Mouse (Mus musculus) hindbrain, embryonic 11.5 days (tissue): ENCODE data around the gene Zdhhc14. TPM values are rescaled to one million over a fixed set of nuclear protein-coding genes. Genes with fewer than 3 reads are reported as not detected.
"Not testable (repeated sequence)": the region's sequence is repeated elsewhere in the genome, so short reads cannot be mapped to it uniquely, and the experiment has no call there.

Experiments used
- ATAC-seq: fragments of 200-750 bp; cut with Nextera tagmentation; 2 replicates; pipeline ENCODE4 v1.8.0; 2017; ENCODE audit warnings: mild to moderate bottlenecking, moderate TSS enrichment, moderate library complexity; ENCODE audit not compliant: low FRiP score
- DNase-seq: peaks from one replicate; pipeline ENCODE4 v3.0.0-alpha.2; 2015; ENCODE audit warnings: low spot score
- H3K27ac ChIP-seq: fragments of 300-500 bp; sonication (generic); 2 replicates; pipeline ENCODE4 v1.5.1; 2014; ENCODE audit warnings: mild to moderate bottlenecking, low read depth, low read length
- H3K27me3 ChIP-seq: fragments of 300-500 bp; sonication (generic); 2 replicates; pipeline ENCODE4 v1.6.1; 2014; ENCODE audit warnings: mild to moderate bottlenecking, low read length, moderate library complexity, mixed read lengths; ENCODE audit not compliant: control insufficient read depth, insufficient read depth
- H3K36me3 ChIP-seq: fragments of 300-500 bp; sonication (generic); 2 replicates; pipeline ENCODE4 v1.6.1; 2014; ENCODE audit warnings: mild to moderate bottlenecking, low read length, moderate library complexity, mixed read lengths; ENCODE audit not compliant: control insufficient read depth, insufficient read depth
- H3K4me1 ChIP-seq: fragments of 300-500 bp; sonication (generic); replicated peaks from 2 replicates; pipeline ENCODE4 v1.6.1; 2014; ENCODE audit warnings: low read length, mixed read lengths; ENCODE audit not compliant: control insufficient read depth, insufficient read depth
- H3K4me2 ChIP-seq: fragments of 300-500 bp; sonication (generic); replicated peaks from 2 replicates; pipeline ENCODE4 v1.6.1; 2014; ENCODE audit warnings: mild to moderate bottlenecking, low read depth, low read length
- H3K4me3 ChIP-seq: fragments of 300-500 bp; sonication (generic); 2 replicates; pipeline ENCODE4 v1.5.1; 2014; ENCODE audit warnings: low read depth, low read length
- H3K9ac ChIP-seq: fragments of 300-500 bp; sonication (generic); 2 replicates; pipeline ENCODE4 v1.6.1; 2014; ENCODE audit warnings: low read depth, low read length
- H3K9me3 ChIP-seq: fragments of 300-500 bp; sonication (generic); 2 replicates; pipeline ENCODE4 v1.6.1; 2016; ENCODE audit warnings: low read length; ENCODE audit not compliant: control insufficient read depth
- WGBS: fragments of 180-500 bp; shearing (Covaris S2); extraction: QIAGEN DNeasy Blood & Tissue Kit; methylation state at CpG from one replicate; pipeline ENCODE4 v1.1.7; 2014; 5-methylcytosine and 5-hydroxymethylcytosine counted together
- polyA plus RNA-seq: library from polyadenylated mRNA; unstranded; fragments of >200 nt; fragmentation: Nextera tagmentation; extraction: Ambion mirVana; gene quantifications from 2 replicates; pipeline ENCODE4 v1.2.1, GENCODE M21; 2014

The Zdhhc14 gene
- polyA plus RNA-seq, 1 experiment from 2014 or later, result 2.6 TPM

DNA sequence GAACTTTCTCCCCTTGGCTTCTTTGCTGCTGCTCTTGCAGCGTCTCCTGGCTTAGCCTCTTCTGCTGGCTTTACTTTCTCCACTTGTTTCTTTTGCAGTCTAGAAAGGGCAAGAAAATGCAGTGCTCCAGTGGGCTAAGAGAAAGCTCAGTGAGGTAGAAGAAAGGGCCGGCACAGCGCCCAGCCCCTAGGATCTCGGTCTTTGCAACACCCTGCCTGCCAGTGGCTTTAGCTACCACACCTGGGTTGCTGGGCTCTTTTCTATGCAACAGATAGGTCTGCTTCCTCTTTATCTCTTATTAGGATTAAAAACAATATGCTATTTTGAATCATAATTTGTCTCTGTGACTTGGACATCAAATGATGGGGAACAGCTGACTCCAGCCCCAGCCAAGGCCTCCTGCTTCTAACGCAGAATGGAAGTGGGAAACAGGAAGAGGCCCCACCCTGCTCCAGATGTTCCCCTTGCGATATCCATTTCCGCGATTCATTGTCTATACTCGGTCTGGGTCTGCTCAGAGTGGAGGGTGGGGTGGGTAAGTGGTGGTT lies 122.5 kb downstream of the Zdhhc14 start:
- ATAC-seq, result no peak
- no peak for DNase-seq
- Histone ChIP-seq H3K4me2 (no peak overlapping the region), H3K27me3 (no peaks in the 10 kb centered on the region), H3K36me3 (no peaks in the 10 kb centered on the region), H3K9me3 (no peaks in the 10 kb centered on the region), H3K27ac (no peak overlapping the region), H3K9ac (no peak overlapping the region), H3K4me3 (no peak overlapping the region), H3K4me1 (no peaks in the 10 kb centered on the region)
- WGBS, result 78% methylated on average over 9 of the region's 9 CpGs

DNA sequence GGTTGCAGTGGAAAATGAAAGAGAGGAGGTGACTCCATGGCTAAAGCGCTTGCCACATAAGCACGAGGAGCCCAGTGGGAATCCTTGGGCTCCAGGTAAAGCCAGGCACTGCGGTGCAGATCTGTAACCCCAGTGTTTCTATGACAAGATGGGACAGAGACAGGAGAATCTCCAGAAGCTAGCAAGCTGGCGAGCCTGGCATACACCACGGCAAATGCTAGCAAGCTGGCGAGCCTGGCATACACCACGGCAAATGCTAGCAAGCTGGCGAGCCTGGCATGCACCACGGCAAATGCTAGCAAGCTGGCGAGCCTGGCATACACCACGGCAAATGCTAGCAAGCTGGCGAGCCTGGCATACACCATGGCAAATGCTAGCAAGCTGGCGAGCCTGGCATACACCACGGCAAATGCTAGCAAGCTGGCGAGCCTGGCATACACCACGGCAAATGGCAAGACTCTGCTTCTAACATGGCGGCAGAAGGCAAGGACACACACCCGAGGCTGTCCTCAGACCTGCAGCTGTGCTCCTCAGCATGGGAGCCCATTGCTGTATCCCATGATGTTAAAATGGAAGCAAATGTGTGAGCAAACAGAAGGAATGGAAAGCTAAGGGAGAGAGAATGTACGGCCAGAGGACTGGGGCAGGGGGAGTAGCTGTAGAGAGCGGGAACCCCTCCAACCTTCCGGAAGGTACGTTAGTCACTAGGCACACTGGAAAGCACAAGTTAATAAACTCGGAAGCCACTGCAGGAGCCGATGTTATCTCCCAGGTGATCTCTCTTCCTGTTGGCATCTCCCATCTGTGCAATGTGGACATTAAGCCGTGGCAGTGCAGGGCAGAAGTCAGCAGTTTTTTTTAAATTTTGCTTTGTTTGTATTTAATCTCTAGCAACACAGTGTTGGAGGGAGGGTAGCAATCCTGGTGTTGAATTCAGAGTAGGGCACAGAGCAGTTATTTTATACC lies 129.6 kb downstream of the Zdhhc14 start:
- no peak for DNase-seq
- no peak overlapping the region for H3K9ac ChIP-seq
- ATAC-seq, result no peak
- no peak overlapping the region for H3K4me2 ChIP-seq
- H3K27ac ChIP-seq, result no peak overlapping the region
- no peak overlapping the region for H3K4me3 ChIP-seq
- H3K4me1 ChIP-seq, result no peaks in the 10 kb centered on the region
- WGBS, result 90% methylated on average over 25 of the region's 25 CpGs
- H3K9me3 ChIP-seq, result no peaks in the 10 kb centered on the region
- no peaks in the 10 kb centered on the region for H3K36me3 ChIP-seq
- no peaks in the 10 kb centered on the region for H3K27me3 ChIP-seq

DNA sequence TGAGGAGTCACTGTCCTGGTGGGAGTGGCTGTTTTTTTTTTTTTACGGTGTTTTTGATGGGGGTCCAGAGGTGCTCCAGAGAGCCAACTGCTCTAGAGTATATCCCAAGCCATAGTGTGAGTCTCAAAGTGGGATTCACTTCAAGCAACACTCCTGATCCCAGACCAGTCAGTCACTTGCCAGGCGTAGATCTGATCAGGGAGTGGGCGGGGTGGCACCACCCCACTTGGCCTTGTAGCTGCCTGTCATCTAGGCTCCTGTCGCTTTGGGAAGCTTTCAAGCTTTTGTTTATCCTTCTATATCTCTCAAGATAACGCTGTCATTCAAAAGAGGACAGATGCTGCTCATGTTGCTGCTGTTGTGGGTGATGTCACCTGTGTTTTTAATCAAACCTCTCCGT lies 130.4 kb downstream of the Zdhhc14 start:
- Histone ChIP-seq H3K9me3 (no peaks in the 10 kb centered on the region), H3K27me3 (no peaks in the 10 kb centered on the region), H3K27ac (no peak overlapping the region), H3K4me1 (no peaks in the 10 kb centered on the region), H3K9ac (no peak overlapping the region), H3K36me3 (no peaks in the 10 kb centered on the region), H3K4me2 (no peak overlapping the region), H3K4me3 (no peak overlapping the region)
- 63% methylated on average over 6 of the region's 6 CpGs for WGBS
- DNase-seq (no peak), ATAC-seq (no peak)

DNA sequence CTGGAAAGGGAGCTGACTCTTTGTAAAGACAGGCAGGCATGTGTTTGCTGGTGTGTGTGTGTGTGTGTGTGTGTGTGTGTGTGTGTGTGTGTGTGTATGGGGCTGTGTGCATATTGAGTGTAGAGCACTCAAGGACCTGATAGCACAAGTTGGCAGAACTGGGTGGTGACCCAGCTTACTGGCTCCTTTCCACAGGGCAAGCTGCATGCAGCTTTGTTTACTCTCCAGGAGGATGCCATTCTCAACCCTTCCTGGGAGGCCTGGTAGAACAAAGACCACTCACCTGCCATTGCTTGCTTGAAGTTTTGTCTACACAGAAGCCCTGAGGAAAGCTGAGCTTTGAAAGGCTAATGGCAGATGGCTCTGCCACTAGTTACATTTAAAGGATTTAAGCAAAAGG lies 130.8 kb downstream of the Zdhhc14 start:
- no peaks in the 10 kb centered on the region for H3K36me3 ChIP-seq
- no peaks in the 10 kb centered on the region for H3K27me3 ChIP-seq
- DNase-seq (no peak), ATAC-seq (no peak)
- H3K9ac ChIP-seq, result no peak overlapping the region
- no peak overlapping the region for H3K27ac ChIP-seq
- H3K4me2 ChIP-seq, result no peak overlapping the region
- H3K4me3 ChIP-seq, result no peak overlapping the region
- H3K4me1 ChIP-seq, result no peaks in the 10 kb centered on the region
- H3K9me3 ChIP-seq, result no peaks in the 10 kb centered on the region

DNA sequence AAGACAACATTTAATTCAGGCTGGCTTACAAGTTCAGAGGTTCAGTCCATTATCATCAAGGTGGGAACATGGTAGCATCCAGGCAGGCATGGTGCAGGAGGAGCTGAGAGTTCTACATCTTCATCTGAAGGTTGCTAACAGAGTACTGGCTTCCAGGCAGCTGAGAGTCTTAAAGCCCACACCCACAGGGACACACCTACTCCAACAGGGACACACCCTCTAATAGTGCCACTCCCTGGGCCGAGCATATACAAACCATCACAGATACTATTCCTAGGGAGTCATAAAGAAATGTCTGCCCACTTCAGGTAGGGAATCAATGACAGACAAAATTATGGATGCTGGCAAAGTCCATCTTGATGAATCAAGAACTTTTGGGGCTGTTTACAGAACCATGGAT lies 132.5 kb downstream of the Zdhhc14 start:
- not testable (repeated sequence) for DNase-seq, ATAC-seq, H3K27ac ChIP-seq, H3K4me1 ChIP-seq, H3K36me3 ChIP-seq, H3K9ac ChIP-seq, H3K27me3 ChIP-seq, H3K4me2 ChIP-seq, H3K4me3 ChIP-seq, H3K9me3 ChIP-seq
- WGBS, result 87% methylated on average over 1 of the region's 1 CpGs

DNA sequence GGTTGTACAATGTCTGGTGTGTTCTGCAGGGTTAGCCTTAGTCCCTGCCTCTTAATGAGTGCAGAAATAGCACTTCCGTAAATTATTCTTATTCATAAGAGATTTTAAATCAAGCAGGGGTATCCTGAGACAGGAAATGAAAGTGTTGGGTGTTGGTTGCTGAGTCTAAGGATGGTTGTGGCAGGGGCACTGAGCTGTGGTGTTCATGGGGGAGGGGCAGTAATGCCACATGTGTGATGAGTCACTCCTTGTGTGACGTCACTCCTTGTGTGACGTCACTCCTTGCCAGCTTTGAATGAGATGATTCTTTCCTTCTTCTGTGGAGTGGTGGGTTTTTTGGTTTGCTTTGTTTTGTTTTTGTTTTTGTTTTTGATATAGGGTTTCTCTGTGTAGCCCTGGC lies 134.0 kb downstream of the Zdhhc14 start:
- DNase-seq (no peak), ATAC-seq (no peak)
- Histone ChIP-seq H3K4me2 (no peak overlapping the region), H3K36me3 (no peaks in the 10 kb centered on the region), H3K9ac (no peak overlapping the region), H3K9me3 (no peaks in the 10 kb centered on the region), H3K27me3 (no peaks in the 10 kb centered on the region), H3K4me3 (no peak overlapping the region), H3K27ac (no peak overlapping the region), H3K4me1 (no peaks in the 10 kb centered on the region)
- WGBS, result 73% methylated on average over 3 of the region's 3 CpGs

DNA sequence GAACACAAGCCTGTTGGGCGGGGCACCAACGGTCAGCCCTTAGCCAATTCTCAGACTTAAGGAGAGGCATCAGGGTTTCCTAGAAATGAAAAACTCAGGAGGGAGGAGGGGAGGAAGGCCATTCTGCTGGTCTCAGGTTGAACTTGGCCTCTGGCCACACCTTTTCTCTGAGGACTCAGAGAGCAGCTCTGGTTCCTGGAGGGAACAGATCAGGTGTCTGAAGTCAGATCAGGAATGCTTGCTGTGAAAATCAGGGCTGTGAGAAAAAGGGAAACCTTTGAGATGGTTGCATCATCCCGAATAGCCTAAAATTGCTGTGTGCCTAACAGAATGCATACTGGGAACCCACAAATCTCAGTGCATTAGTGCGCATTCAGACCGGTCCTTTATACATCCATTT lies 135.3 kb downstream of the Zdhhc14 start:
- no peak overlapping the region for H3K9ac ChIP-seq
- no peaks in the 10 kb centered on the region for H3K27me3 ChIP-seq
- no peaks in the 10 kb centered on the region for H3K4me1 ChIP-seq
- no peak overlapping the region for H3K4me3 ChIP-seq
- no peak overlapping the region for H3K4me2 ChIP-seq
- no peak overlapping the region for H3K27ac ChIP-seq
- no peaks in the 10 kb centered on the region for H3K9me3 ChIP-seq
- no peak for DNase-seq
- H3K36me3 ChIP-seq, result no peaks in the 10 kb centered on the region
- ATAC-seq, result no peak
- 85% methylated on average over 5 of the region's 5 CpGs for WGBS

DNA sequence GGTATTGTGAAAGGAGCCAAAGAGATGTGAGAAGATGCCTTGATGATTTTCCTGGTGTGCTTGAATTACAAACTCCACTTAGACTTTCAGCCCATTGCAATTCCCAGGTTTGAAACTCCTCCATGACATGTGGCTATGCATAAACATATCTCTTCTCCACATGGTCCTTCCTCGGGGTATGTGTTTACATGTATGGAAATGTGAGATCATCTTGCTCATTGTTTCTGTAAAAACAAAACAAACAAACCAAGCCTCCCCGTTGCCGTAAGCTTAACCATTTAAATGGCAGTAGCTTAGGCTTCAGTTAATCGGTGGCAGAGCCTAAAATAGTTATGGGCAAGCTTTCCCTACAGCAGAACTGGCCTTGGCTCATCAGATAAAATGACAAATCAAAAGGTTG lies 137.3 kb downstream of the Zdhhc14 start:
- Histone ChIP-seq H3K9ac (no peak overlapping the region), H3K27me3 (no peaks in the 10 kb centered on the region), H3K4me1 (no peaks in the 10 kb centered on the region), H3K4me3 (no peak overlapping the region), H3K9me3 (no peaks in the 10 kb centered on the region), H3K36me3 (no peaks in the 10 kb centered on the region), H3K27ac (no peak overlapping the region), H3K4me2 (no peak overlapping the region)
- WGBS, result 81% methylated on average over 4 of the region's 4 CpGs
- ATAC-seq (no peak), DNase-seq (no peak)

DNA sequence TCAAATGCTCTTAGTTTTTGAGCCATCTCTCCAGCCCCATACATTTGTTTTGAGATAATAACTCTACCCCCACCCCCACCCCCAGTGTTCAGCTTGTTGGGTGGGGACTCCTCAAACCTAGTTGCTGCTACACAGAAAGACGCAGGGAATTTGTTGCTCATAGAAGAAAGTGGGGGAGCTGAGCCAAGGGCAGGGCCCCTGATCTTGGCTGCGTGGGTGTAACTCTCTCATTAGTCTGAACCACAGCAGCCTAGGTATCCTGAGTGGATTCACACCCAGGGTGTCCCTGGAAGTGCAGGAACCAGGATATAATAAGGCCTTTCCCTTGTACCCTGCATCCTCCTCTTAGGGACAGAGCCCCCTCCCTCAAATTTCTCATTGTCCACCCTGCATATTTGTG lies 142.9 kb downstream of the Zdhhc14 start:
- Histone ChIP-seq H3K27me3 (no peaks in the 10 kb centered on the region), H3K9ac (no peak overlapping the region), H3K4me2 (no peak overlapping the region), H3K36me3 (no peaks in the 10 kb centered on the region), H3K9me3 (no peaks in the 10 kb centered on the region), H3K4me3 (no peak overlapping the region), H3K4me1 (no peaks in the 10 kb centered on the region), H3K27ac (no peak overlapping the region)
- DNase-seq, result no peak
- no peak for ATAC-seq
- WGBS, result 85% methylated on average over 2 of the region's 2 CpGs
